Mouse (Mus musculus) bone marrow macrophage, adult 2 months (primary cell): ENCODE results near the gene Retn.

Experiments
- CTCF ChIP-seq: IDR thresholded peaks from 2 replicates; pipeline ENCODE4 v1.5.1; 2012; ENCODE audit warnings: low read depth, mild to moderate bottlenecking, low read length, moderate library complexity
- POLR2A ChIP-seq: IDR thresholded peaks from 2 replicates; pipeline ENCODE4 v1.6.1; 2012; ENCODE audit warnings: mild to moderate bottlenecking, low read depth, low read length, borderline replicate concordance

DNA sequence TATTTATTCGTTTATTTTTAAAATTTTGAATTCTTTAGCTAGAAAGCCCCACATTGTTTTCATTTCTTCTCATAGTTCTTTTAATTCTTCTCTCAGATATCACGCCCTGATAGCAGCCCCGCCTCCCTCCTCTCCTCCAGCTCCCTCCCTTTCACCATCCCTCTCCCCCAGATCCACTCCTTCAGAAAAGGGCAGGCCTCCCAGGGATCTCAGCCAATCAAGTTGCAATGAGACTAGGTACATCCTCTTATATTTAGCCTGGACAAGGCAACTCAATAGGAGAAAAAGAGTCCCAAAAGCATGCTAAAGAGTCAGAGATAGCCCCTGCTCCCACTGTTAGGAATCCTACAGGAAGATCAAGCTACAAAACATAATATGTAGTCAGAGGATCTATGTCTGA lies 19.1 kb downstream of the Retn start:
- no peak for TF ChIP-seq CTCF
- TF ChIP-seq POLR2A = no peak
